Mouse (Mus musculus) testis, adult 2 months (tissue): ENCODE data around the gene Wdr48.

Experiments
- CTCF ChIP-seq: fragments of 200-500 bp; IDR thresholded peaks from 2 replicates; pipeline ENCODE4 v1.5.1; 2012; ENCODE audit warnings: low read depth, mild to moderate bottlenecking, inconsistent platforms, low read length, moderate library complexity; ENCODE audit not compliant: control insufficient read depth, insufficient read depth, insufficient replicate concordance
- POLR2A ChIP-seq: fragments of 200-500 bp; IDR thresholded peaks from 2 replicates; pipeline ENCODE4 v1.6.1; 2012; ENCODE audit warnings: low read depth, mild to moderate bottlenecking, inconsistent platforms, low read length, moderate library complexity; ENCODE audit not compliant: control insufficient read depth

GRCm38 (mm10) chr9:119972582-119972981 lies 77.9 kb downstream of the Wdr48 start:
- TF ChIP-seq CTCF (no peak), POLR2A (no peak)
